Mouse (Mus musculus) ovary, postnatal 14 days (tissue): ENCODE measurements at regions not wholly inside any gene's neighbourhood (a gene's known extent, or its start where the extent isn't known, plus 50 kb on each side); places are given as distances from the start of the nearest gene placed in this dataset.

ENCODE experiments used
- DNase-seq: peaks from one replicate; pipeline ENCODE4 v3.0.0; 2022; ENCODE audit warnings: low spot score

GRCm38 (mm10) chr14:40758441-40758840 is 134.6 kb downstream of the Sh2d4b start:
- DNase-seq = no peak

- DNase-seq = no peak
These were observed 152.5 kb downstream of the Sh2d4b start for GRCm38 (mm10) chr14:40740541-40740940.

DNA sequence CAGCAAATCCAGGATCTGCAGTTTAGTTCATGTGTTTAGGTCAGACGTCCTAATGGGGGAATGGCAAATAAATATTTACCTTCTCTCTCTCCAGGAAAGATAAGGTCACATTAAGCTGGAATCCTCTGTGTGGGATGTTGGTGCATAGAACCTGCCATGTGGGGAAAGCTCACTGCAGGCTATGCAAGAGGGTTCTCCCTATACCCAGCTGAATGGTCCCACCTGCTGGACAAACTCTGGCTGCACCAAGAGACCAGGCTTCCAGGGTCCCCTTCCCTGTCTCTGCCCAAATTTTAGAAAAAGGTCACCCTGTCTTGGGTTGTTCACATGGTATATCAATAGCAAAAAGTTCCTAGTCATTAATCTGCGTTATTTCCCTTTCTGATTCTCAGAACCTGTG is 161.2 kb downstream of the Sh2d4b start:
- DNase-seq = peak; percentile 16

GRCm38 (mm10) chr14:40708981-40709531 is 184.0 kb downstream of the Sh2d4b start:
- no peak for DNase-seq

DNA sequence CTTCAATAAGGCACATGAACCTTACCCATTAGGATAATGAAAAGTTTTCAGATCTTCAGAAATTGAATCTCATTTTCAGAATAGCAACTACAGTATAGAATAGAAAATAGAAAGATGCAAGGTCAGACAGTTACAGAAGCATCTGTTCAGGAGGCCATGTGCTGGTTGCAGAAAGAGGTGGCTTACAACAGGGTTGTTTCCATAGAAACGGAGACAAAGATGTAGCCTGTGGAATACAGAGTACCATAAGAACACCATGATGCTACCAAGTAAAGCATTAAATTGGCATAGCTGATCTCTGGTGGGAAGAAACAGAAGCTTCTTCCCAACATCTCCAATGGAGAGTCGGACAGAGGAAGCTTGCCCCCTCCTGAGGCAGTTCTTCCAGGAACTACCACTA is 185.6 kb downstream of the Sh2d4b start:
- no peak for DNase-seq

GRCm38 (mm10) chr14:40703451-40703850 is 189.6 kb downstream of the Sh2d4b start:
- DNase-seq = no peak

- no peak for DNase-seq
These were observed 211.4 kb downstream of the Sh2d4b start for GRCm38 (mm10) chr14:40681711-40682110.

DNA sequence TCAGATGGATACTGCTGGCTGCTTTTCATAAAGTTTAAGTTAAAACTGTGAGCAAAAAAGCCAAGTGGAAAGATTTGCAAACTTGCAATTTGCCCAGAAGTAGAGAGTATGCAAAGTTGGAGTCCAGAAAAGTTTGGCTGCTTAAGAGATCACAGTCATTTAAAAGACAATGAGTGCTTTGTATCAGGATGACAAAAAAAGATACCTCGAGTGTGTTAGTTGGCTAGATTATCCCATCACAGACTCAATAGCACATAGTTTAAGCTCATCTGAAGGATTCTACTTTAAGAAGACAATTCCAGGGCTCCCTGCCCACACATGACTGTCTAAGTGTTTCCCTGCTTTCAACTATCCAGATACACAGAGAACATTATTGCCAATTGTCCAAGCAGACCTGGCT is 239.5 kb downstream of the Sh2d4b start:
- DNase-seq = no peak
